Mouse (Mus musculus) monocyte, adult 2 months (primary cell): Measurements from ENCODE around the gene Alox12b.

ENCODE experiments used
- DNase-seq, 2 experiments: peaks; one replicate each; pipeline ENCODE4 v3.0.0; 2022; ENCODE audit warnings: low spot score in 2 of 2, low read depth in 1 of 2

Alox12b gene

DNA sequence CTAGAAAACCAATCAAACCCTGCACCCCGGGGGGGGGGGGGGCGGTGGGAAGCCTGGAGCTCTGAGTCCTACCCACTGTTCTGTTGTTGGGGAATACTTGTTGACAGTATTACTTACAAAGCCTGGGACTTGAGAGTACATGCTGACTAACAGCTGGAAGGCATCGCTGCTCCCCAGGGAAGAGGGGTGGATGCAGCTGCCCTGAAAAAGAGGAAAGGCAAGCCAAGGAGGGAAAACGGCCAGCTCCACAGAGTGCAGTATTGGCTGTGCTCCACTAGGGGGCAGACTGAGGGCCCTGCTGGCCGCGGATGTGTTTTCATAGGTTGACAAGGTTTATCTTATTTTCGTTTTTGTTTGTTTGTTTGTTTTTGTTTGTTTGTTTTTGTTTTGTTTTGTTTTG lies 14.8 kb downstream of the Alox12b start:
- DNase-seq = no peak

DNA sequence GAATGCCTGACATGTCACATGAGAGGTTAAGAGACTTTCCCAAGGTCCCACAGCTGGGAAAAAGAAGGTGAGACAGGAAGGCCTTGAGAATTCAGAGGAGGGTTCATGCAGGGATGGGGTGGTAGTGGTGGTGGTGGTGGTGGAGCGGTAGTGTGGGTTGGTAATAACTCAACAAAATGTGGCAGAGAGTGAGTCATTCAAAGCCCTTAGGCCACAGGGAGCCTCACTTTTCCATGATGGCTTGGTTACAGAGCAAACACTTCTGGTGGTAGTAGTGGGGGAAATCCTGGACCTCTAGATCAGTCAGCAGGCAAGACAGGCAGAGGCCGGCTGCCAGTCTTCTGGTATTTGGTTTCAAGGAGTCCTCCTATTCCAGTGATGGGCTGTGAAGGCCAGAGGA lies 15.8 kb downstream of the Alox12b start:
- DNase-seq = no peak

DNA sequence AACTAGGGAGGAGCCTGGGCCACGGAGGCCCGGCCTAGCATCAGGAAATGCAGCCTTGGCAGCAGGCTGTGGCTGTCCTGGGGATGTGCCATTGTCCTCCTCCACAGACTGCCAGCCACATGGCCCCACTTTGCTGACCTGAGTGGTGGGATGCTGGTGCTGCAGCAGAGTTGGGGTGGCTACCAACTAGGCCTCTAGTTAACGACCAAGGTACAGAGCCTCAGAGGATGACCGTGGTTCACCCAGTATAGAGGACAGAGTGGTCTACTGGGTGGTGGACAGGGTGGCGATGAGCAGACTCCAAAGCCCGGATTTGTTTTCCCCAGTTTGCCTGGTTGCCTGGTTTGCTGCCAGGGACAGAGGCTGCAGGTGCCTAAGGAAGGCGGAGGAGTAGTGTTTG lies 17.9 kb downstream of the Alox12b start:
- DNase-seq = no peak

DNA sequence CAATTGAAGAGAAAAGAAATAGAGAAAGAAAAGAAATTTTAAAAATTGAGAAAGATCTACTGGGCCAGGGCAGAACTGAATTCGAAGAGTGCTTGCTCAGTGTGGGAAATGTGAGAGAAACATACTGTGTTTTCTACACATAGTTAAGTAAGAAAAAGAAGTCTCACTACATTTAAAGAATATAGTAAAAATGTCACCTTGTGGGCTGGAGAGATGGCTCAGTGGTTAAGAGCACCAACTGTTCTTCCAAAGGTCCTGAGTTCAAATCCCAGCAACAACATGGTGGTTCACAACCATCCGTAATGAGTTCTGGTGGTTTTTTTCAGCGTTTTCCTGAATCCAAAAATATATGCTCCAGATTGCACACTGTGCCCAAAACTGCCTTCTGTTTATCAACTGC lies 21.7 kb downstream of the Alox12b start:
- DNase-seq = no peak

DNA sequence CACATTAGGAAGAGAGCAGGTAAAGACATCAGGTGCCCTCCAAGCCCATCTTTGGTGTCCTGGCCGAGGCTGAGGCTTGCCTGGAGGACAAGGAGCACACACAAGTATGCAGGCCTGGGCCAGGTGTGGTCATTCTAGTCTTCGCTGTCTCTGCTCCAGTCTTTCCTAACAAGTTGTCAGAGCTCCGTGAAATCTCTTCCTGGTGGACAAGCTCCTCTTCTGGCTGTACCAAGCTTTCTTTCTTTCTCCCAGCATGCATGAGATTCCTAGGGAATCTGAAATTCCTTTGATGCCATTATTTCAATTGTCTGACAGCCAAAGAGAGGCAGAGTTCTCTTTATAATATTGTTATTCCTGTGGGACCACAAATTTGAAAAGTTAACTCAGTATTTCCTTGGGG lies 22.7 kb downstream of the Alox12b start:
- no peak for DNase-seq

DNA sequence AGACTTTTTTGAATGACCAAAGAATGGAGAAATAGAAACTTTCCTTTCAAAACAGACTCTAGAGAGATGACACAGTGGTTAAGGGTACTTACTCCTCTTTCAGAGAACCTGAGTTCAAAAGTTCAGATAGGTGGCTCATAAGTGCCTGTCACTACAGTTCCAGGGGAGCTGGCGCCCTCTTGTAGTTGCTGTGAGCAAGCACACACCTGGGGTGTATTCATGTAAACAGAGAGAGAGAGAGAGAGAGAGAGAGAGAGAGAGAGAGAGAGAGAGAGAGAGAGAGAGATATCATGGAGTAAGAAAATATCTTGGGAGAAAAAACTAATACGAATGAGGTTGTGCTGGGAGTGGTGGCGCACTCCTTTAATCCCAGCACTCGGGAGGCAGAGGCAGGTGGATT lies 23.3 kb downstream of the Alox12b start:
- no peak for DNase-seq

DNA sequence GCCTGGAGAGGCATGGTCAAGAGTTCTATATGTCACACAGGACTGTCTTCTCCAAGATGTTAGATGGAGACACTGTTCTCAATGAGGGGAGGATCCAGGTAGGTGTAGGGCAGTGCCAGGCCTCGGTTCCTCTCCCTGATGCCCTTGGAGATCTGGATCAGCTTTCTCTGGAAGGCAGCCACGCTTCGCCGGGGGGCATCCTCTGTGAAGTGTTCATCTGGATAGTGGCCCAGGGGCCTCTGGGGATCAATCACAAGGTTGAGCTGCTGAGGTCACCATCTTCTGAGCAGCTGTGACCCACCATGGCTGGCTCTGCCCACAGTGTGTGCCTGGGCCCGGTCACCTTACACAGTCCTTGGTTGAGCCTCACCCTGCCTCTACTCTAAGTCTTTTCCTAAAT lies 28.2 kb downstream of the Alox12b start:
- DNase-seq = no peak

DNA sequence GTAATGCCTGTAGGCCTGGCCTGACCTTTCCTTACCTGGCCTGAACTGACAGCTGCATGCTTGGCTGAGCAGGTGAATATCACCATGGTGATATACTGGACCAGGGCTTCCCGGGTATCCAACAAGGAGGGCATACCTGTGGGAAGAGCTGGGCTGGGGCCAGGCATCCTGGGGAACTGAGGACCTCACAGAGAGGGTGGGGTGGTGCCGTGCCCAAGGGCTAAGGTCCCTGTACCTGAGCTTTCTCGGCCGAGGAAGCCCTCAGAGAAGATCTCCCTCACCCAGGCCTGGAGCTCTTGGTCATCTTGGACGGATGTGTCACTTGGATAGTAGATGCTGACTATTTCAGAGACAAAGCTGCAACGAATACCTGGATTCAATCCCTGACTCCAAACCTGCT lies 29.1 kb downstream of the Alox12b start:
- no peak for DNase-seq

DNA sequence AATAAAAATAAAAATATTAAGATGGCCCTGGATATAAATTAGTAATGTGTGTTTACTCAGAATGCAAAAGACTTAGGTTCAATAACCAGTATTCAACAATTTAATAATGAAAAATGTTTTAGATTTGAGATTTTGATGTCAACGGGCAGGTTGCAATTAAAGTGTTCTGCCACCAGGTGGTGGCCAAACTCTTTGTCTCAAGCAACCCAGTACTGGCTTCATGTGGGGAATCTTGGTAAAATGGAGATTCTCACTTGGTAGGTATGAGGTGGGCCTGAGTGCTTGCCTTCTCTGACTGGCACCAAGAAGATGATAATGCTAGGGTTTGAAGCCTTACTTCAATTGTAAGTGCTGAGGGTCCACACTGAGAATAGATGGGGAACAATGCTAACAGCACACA lies 36.1 kb downstream of the Alox12b start:
- DNase-seq = no peak

DNA sequence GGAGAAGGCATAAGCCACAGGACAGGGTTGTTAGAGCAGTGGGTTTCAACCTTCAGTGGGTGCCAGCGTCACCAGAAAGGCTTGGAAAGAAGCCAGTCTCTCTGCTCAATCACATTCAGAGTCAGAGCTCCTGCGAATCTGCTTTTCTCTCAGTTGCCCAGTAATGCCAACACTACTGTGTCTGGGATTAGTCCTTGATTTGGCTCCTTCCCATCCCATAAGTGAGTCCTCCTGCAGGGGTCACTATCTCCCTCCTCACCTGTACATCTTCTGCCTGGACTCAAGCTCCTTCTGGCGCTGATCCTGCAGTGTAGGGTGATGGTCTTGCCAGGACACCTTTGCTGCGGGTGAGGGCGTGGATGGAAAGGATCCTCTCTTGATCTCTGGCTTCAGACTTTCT lies 40.0 kb downstream of the Alox12b start:
- DNase-seq = no peak

DNA sequence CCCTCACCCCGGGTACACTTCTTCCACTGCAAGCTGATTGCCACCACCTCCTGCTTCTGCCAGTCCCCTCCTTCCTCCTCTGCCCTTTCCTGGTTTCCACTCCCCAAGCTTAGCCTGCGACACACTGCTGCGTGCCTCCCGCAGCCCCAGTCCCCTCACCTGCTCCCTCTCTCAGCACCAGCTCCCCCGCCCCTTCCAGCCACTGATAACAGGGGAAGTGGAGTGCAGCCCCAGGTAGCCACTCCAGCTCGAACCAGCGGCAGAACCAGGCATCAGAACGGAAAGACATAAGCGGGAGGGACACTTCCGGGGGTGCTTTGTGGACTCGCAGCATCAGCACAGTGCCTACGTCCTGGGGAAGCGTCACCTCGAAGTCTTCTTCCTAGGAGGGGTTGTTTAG lies 40.4 kb downstream of the Alox12b start:
- no peak for DNase-seq

DNA sequence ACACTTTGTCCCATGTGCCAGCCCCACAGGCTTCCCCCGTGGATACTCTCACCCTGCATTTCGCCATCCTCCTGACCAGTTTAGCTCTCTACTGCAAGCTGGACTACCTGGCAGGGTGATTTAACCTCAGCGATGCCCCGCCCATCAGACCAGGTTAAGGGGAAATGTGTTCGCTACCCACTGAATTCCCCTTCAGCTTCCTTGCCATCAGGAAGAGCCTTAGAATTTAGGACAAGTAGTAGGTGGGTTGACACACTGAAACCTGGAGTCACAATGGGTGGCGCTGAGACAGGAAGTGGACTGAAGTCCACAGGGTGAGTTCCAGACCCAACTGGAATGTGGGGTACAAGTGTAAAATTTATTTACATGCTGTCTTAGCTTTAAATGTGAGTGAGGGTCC lies 41.0 kb downstream of the Alox12b start, which contains the start of gene Alox8:
Gene Alox8 (minus strand): TSS at position 101 of the 400 bp plus-strand sequence.
- no peak for DNase-seq

DNA sequence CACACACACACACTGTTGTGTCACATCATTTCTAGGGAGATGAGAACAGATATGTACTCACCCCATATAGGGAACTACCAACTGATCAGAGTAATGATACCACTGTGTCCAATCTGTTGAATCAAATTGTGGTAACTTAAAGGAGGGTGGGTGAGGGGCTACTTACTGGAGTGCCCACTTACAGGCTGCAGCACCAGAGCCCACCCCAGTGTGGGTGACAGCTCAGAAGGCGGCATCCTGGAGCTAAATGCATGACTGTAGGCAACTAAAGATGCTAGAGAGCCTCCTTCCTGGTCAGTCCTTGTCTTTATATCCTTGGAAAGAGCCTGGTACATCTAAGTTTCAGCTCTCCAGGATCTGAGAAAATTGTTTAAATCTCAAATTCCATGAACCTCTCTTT lies 42.5 kb downstream of the Alox12b start:
- no peak for DNase-seq

DNA sequence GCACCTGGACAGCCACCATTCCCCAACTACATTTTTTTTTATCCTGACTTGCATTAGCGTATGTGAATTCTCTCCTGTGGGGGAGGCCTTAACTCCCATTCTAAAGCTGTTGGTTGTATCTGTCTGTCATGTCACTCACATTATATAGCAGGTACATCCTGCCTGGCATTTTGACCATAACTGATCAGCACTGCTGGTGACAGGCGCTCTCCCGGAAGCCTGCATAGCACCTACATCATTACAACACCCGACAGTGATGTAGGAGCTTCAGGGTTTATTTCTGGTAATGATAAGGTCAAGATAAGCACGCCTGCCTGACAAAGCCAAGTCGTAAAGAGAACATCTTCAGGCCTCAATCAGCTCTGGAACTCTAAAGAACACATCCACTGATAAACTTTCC lies 43.4 kb downstream of the Alox12b start:
- no peak for DNase-seq

DNA sequence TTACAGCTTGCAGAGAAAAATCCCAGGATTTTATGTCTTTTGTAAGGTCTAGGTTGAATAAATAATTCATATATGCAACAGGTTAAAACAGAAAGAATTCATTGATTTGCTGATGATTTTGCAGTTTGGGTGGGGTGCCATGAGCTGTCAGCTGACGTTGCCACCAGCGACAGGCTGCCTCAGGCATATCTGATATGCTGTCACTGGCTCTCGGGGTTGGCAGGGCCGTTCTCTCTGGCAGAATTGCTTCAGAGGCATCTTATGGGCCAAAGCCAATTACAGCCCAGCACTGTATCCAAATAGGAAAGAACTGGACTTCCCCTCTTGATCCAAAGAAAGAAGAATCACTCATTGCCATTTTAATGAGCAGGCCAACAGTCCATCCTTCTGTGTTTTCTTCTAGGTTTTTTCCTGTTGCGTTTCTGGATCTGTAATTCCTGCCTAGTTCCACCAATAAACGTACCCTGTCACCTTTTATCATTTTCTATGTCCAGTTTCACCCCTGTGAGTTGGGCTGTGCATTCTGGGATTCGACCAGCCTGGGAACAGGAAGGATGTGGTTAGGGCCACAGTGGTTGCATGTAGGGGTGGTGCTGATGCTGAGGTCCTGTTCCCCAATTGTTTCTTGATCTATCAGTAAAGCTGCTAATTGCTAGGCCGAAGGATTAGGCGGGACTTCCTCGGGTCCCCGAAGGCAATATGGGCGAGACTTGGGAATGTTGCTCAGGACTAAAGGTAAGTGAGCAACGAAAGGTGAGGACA lies 45.9 kb downstream of the Alox12b start:
- DNase-seq = no peak

DNA sequence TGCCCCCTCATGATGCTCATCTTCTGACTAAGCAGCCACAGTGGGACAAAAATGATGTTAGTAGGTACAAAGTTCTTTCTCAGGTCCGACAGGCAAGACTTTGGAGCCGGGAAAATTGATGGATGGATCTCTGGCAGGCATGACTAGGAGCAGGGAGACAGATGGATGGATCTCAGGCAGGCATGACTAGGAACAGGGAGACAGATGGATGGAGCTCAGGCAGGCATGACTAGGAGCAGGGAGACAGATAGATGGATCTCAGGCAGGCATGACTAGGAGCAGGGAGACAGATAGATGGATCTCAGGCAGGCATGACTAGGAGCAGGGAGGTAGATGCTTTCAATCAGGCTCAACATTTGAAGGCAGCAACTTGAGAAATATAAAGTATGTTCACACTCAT lies 54.6 kb downstream of the Alox12b start:
- no peak for DNase-seq

DNA sequence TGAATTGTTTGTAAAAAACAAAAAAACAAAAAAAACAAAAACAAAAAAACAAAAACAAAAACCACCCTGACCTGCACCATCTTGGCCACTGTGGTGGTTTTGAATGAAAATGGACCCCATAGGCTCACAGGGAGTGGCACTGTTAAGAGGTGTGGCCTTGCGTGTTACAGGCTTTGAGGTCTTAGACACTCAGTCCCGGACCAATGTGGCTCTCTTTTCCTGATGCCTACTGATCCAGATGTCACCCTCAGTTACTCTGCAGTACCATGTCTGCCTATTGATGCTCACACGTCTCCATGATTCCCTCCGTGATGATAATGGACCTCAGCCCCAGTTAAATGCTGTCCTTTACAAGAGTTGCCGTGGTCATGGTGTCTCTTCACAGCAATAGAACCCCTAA lies 60.6 kb downstream of the Alox12b start:
- no peak for DNase-seq

DNA sequence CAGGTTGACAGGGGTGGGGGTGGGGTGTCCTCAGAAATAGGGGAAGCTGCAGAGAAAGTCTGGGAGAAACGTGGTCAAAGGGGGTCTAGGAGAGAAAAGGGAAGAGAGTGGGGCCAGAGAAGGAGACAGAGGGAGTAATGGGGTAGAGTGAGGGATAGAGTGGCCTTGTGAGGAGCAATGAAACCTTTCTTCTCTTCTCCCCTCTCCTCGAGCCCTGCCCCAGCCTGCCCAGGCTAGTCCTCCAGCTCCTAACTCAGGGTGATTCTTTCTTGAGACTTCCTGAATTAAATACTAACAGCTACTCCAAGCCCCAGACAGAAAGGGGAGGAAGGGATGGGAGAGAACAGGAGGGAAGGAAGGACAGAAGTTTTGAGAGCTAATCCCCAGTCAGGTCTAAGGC lies 61.9 kb downstream of the Alox12b start:
- DNase-seq = no peak
